Mouse (Mus musculus) thymus, adult 2 months (tissue): Measurements from ENCODE around the gene Adap1. TPM values are rescaled to one million over a fixed set of nuclear protein-coding genes. Genes with fewer than 3 reads are reported as not detected.
A peak's percentile ranks its signal among the peaks of the same experiment; 100 is the strongest.

ENCODE experiments used
- DNase-seq: peaks from one replicate; pipeline ENCODE4 v3.0.0; 2021
- H3K27ac ChIP-seq: fragments of 200-500 bp; 2 replicates; pipeline ENCODE4 v1.5.1; 2012; ENCODE audit warnings: low read length, control low read depth; ENCODE audit not compliant: control insufficient read depth, insufficient read depth
- H3K27me3 ChIP-seq: fragments of 200-500 bp; 2 replicates; pipeline ENCODE4 v1.6.1; 2012; ENCODE audit warnings: mild to moderate bottlenecking, low read length, moderate library complexity, mixed read lengths; ENCODE audit not compliant: control insufficient read depth, insufficient read depth
- H3K36me3 ChIP-seq: fragments of 200-500 bp; 2 replicates; pipeline ENCODE4 v1.6.1; 2012; ENCODE audit warnings: mild to moderate bottlenecking, low read length, moderate library complexity; ENCODE audit not compliant: control insufficient read depth, insufficient read depth
- H3K4me1 ChIP-seq: fragments of 200-500 bp; replicated peaks from 2 replicates; pipeline ENCODE4 v1.6.1; 2012; ENCODE audit warnings: low read length; ENCODE audit not compliant: control insufficient read depth, insufficient read depth
- H3K4me3 ChIP-seq: fragments of 200-500 bp; 2 replicates; pipeline ENCODE4 v1.5.1; 2012; ENCODE audit warnings: mild to moderate bottlenecking, low read length, control low read depth, moderate library complexity; ENCODE audit not compliant: control insufficient read depth, insufficient read depth
- CTCF ChIP-seq: fragments of 200-500 bp; IDR thresholded peaks from 2 replicates; pipeline ENCODE4 v1.5.1; 2012; ENCODE audit warnings: mild to moderate bottlenecking, control low read depth, low read length, moderate library complexity, borderline replicate concordance; ENCODE audit not compliant: control insufficient read depth, poor library complexity, insufficient read depth; ENCODE audit errors: extremely low read depth
- POLR2A ChIP-seq: fragments of 200-500 bp; IDR thresholded peaks from 2 replicates; pipeline ENCODE4 v1.6.1; 2012; ENCODE audit warnings: mild to moderate bottlenecking, low read length, control low read depth, moderate library complexity; ENCODE audit not compliant: control insufficient read depth, poor library complexity, insufficient read depth; ENCODE audit errors: extremely low read depth
- WGBS: fragments of 180-500 bp; shearing (Covaris S2); methylation state at CpG from one replicate; pipeline ENCODE4 v1.1.7; 2018; 5-methylcytosine and 5-hydroxymethylcytosine counted together
- polyA plus RNA-seq: library from polyadenylated mRNA; depleted of rRNA; stranded (reverse); fragments of >200 nt; gene quantifications from 2 replicates; pipeline ENCODE4 v1.2.3, GENCODE M21; 2012

Adap1 gene
- polyA plus RNA-seq, 1 experiment = 15.5 TPM

GRCm38 (mm10) chr5:139370336-139370735 is 44.9 kb upstream of the Adap1 start:
- TF ChIP-seq CTCF (no peak), POLR2A (no peak)
- 89% methylated on average over 6 of the region's 6 CpGs for WGBS
- H3K4me1 ChIP-seq = peaks cover 34% of the 10 kb centered on the region
- H3K27ac ChIP-seq = no peak overlapping the region
- H3K36me3 ChIP-seq = no peaks in the 10 kb centered on the region
- H3K4me3 ChIP-seq = no peak overlapping the region
- no peak for DNase-seq
- H3K27me3 ChIP-seq = no peaks in the 10 kb centered on the region

- Histone ChIP-seq H3K27ac (no peak overlapping the region), H3K27me3 (no peaks in the 10 kb centered on the region), H3K4me3 (no peak overlapping the region), H3K36me3 (no peaks in the 10 kb centered on the region), H3K4me1 (peaks cover 44% of the 10 kb centered on the region)
- no peak for DNase-seq
- 94% methylated on average over 11 of the region's 11 CpGs for WGBS
- TF ChIP-seq CTCF (no peak), POLR2A (no peak)
Observed at GRCm38 (mm10) chr5:139368638-139369320, 43.4 kb upstream of the Adap1 start.

- Histone ChIP-seq H3K27ac (no peak overlapping the region), H3K36me3 (no peaks in the 10 kb centered on the region), H3K4me1 (peaks cover 44% of the 10 kb centered on the region), H3K4me3 (no peak overlapping the region), H3K27me3 (no peaks in the 10 kb centered on the region)
- no peak for TF ChIP-seq CTCF
- no peak for TF ChIP-seq POLR2A
- no peak for DNase-seq
- 66% methylated on average over 4 of the region's 4 CpGs for WGBS
Observed at GRCm38 (mm10) chr5:139367884-139368458, 42.5 kb upstream of the Adap1 start.

- no peak for TF ChIP-seq CTCF
- TF ChIP-seq POLR2A = no peak
- H3K36me3 ChIP-seq = no peaks in the 10 kb centered on the region
- WGBS = 86% methylated on average over 11 of the region's 11 CpGs
- H3K27ac ChIP-seq = no peak overlapping the region
- no peaks in the 10 kb centered on the region for H3K27me3 ChIP-seq
- no peak for DNase-seq
- peaks cover 33% of the 10 kb centered on the region for H3K4me1 ChIP-seq
- no peak overlapping the region for H3K4me3 ChIP-seq
Observed at GRCm38 (mm10) chr5:139366484-139366883, 41.1 kb upstream of the Adap1 start.

- H3K36me3 ChIP-seq = no peaks in the 10 kb centered on the region
- TF ChIP-seq CTCF (no peak), POLR2A (no peak)
- H3K27ac ChIP-seq = no peak overlapping the region
- no peak for DNase-seq
- no peak overlapping the region for H3K4me3 ChIP-seq
- 64% methylated on average over 1 of the region's 1 CpGs for WGBS
- peaks cover 31% of the 10 kb centered on the region for H3K4me1 ChIP-seq
- no peaks in the 10 kb centered on the region for H3K27me3 ChIP-seq
Observed at GRCm38 (mm10) chr5:139365827-139366226, 40.4 kb upstream of the Adap1 start.

- Histone ChIP-seq H3K27me3 (no peaks in the 10 kb centered on the region), H3K4me1 (peaks cover 31% of the 10 kb centered on the region), H3K36me3 (no peaks in the 10 kb centered on the region), H3K4me3 (no peak overlapping the region), H3K27ac (0 out of 2 replicates have a peak overlapping the region, but pooled peaks have one; percentile 21)
- DNase-seq = no peak
- TF ChIP-seq POLR2A (no peak), CTCF (no peak)
- 33% methylated on average over 5 of the region's 5 CpGs for WGBS
Observed at GRCm38 (mm10) chr5:139364911-139365571, 39.6 kb upstream of the Adap1 start.
